Mouse (Mus musculus): ENCODE results near the gene Fam117a.
A peak's percentile ranks its signal among the peaks of the same experiment; 100 is the strongest.

Fam117a gene

DNA sequence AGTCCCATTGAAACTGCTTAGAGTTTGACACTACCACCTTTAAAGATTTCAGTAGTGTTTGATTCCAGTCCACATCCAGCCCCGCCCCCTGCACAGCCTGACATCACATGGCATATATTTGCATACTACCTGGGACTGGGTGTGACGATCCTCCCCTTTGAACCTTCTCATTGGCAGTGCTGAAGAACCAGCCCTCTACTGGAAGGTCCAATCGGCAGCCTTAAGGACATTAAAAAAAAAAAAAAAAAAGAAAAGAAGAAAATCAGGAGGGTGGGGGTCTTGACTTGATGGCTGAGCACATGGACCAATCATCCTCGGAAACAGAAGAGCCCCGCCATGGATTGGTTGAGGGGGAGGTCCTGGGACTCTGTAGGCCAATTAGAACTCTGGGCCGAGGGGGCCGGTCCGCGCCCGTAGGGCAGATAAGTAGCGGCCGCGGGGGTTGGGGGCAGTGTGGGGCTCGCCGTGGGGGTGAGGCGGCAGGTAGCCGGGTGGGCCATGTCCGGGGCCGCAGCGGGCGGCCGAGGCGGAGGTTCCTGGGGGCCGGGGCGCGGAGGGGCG, at the start of gene Fam117a:
TSS of gene Fam117a (plus strand) at position 451 of the 561 bp plus-strand sequence.
- peak; percentile 76 for DNase-seq

DNA sequence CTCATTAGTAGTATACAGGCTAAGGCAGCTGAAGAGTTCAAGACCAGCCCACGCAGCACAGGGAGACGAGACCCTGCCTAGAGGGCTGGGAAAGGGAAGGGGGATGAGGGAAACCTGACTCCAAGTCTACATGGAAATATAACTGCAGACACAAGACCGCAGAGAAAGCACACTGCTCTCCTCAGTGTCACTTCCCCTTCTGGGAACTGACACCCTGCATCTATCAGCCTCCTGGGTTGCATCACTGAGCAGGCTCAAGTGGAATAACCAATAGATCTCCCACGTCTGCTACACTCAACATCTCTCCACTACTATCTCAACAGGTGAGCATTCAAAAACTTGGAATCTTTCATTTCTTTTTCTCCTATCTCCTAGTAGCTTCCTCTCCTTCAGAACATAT, 44.8 kb upstream of the Fam117a start:
- DNase-seq = no peak

DNA sequence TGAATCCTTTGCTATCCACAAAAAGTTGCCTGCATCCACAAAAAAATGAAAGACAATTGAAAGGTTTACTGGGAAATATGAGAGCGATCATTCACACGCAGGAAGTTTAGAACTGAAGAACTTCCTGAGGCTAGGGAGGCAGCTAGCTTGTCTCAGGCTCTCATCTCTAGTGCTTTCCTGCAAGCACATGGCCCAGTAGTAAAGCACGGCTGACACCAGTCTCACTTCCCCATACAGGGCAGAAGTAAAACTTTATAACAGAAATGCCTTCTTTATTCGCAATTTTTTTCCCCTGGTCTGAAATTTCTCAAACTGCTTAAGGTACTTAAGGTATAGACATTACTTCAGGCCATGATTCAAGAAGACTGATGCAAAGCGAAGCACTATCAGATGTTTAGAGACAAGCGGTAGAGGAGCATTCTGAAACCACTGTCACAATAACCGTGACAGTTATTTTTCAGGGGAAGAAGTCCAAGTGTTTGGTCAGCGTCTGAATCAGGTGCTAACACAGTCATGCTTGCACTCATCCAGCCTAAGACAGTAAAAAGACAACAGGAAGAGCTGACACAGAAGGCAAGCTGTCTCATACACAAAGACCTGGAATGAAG, 43.7 kb upstream of the Fam117a start:
- no peak for DNase-seq

GRCm38 (mm10) chr11:95295736-95296135, 41.1 kb upstream of the Fam117a start:
- DNase-seq = no peak

GRCm38 (mm10) chr11:95298146-95298545, 38.7 kb upstream of the Fam117a start:
- no peak for DNase-seq

DNA sequence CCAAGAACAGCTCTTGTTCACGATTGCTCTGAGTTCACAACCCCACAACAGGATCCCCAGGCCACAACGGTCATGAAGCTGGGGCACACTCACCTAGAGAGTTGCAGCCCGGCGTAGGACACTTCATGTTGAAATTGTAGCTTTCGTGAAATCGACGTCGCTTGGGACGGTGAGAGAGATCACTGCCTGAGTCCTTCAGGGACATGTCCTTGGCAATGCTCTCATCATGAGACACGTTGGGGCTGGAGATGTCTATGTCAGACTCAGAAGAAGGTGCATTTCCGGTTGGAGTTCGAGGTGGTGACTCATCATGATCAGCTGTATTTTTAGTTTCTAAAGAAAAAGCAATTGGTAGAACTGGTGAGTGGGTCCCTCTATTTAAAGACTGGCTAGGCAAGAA, 36.9 kb upstream of the Fam117a start:
- no peak for DNase-seq

- DNase-seq = no peak
Measured at GRCm38 (mm10) chr11:95301772-95302171, 35.0 kb upstream of the Fam117a start.

GRCm38 (mm10) chr11:95305600-95305999, 31.2 kb upstream of the Fam117a start:
- no peak for DNase-seq

- no peak for DNase-seq
Measured at GRCm38 (mm10) chr11:95307526-95307925, 29.3 kb upstream of the Fam117a start.

GRCm38 (mm10) chr11:95309510-95310006, 27.3 kb upstream of the Fam117a start:
- DNase-seq = peak; percentile 99

GRCm38 (mm10) chr11:95310007-95310647, 26.7 kb upstream of the Fam117a start, which contains the start of gene Kat7:
Gene Kat7 (minus strand): TSS chr11:95310246.
- DNase-seq = peak; percentile 99

GRCm38 (mm10) chr11:95310648-95311424, 26.0 kb upstream of the Fam117a start:
- DNase-seq = peak; percentile 15

DNA sequence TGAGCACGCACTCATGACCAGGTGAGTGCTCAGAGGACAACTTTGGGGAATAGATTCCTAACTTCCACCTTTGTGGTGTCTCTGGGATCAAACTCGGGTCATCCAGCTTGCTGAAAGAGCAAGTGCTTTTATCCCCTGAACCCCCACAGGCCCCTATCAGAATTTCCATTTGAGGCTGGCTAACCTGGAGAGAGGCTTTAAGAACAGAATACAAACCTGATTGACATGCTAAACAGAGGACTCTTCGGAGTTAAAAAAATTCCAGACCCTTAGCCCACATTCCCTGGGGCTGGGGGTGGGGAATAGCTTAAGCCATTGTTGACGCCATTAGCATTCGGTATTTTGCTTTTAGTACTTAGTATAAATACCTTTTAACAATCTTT, 25.4 kb upstream of the Fam117a start:
- DNase-seq = no peak

DNA sequence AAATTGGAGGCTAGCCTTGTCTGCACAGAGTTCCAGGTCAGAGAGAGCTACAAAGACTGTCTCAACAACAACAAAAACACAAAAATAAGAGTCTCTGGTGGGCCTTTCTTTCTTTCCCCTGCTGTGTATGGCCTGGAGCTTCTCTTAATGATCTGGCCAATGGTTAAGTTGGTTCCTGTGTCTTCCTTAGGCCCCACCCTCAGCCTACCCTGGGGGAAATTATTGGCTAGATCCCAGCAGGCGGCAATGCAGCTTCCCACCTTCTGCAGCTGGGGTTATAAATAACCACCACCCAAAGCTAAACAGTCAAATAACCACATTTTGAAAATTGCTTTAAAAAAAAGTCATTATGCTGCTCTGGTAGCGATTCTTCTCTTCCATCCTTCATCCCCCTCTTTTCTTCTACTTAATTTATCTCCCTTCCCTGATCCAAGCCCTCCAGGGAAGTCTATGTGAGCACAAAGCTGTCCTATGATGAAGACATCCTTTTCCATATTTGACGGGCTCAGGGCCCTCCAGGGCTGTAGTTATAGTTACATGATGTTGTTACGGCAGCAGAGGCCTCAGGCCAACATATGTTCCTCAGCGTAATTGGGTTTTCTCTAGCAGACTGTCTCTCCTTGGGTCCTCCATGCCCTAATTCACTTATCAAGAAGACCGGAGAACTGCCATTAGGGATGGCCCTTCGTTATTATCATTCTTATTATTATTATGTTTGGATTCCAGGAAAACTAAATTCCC, 21.4 kb upstream of the Fam117a start:
- DNase-seq = no peak

DNA sequence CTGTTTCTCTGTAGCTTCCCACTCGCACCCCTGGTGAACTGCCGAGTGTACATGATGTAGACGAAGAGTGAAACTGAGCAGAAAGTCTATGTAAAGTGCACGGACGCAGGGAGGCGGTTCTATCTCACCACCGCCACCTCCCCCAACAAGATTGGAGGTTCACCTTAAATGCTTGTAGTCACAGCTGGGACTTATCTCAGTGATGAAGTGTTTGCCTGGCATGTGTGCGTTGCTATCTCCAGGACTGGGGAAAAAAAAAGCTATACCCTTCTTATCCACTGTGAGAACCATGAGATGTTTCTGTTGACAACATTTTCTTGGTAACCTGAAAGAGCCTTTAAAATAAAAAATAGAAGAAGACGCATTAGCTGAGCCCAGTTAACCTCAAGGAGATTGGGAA, 18.7 kb upstream of the Fam117a start:
- DNase-seq = no peak

- DNase-seq = no peak
Measured at GRCm38 (mm10) chr11:95319506-95319905, 17.3 kb upstream of the Fam117a start.

GRCm38 (mm10) chr11:95320010-95320409, 16.8 kb upstream of the Fam117a start:
- no peak for DNase-seq

DNA sequence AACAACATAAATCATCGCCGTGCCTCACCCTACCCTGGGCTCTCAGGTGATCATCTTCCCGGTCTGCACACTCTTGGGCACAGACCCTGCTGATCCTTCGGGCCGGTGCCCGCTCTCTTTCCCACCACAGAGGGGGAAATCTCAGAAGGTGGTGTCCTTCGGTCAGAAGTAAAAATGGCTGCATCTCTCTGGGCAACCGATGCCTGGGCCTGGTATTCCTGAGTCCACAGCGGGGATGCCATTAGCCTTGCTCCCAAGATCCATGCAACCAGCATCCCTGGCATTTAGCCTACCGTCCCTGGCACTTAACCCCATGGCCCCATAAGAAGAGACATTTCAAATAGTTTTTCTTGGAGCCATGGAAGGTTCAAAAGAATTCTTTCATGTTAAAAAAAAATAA, 12.6 kb upstream of the Fam117a start:
- DNase-seq = no peak

GRCm38 (mm10) chr11:95325832-95326231, 11.0 kb upstream of the Fam117a start:
- DNase-seq = no peak

DNA sequence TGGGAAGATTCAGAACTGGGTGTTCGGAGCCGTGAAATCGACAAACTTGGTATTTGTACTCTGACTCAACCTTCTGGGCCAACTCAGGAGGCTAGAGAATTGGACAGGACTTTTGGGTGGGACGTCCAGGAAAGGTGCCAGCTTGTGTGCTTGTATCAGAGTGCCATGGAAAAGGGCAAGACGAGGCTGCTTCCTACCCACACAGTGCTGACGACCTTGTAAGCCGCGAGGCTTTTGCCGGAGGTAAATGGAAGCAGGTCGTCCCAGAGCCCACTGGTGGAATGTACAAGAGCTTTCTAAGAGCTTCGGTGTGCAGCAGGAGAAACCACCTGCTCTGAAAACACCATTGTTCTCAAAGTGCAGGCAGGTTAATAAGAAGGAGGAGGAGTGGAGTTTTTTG, 10.6 kb upstream of the Fam117a start:
- DNase-seq = no peak

DNA sequence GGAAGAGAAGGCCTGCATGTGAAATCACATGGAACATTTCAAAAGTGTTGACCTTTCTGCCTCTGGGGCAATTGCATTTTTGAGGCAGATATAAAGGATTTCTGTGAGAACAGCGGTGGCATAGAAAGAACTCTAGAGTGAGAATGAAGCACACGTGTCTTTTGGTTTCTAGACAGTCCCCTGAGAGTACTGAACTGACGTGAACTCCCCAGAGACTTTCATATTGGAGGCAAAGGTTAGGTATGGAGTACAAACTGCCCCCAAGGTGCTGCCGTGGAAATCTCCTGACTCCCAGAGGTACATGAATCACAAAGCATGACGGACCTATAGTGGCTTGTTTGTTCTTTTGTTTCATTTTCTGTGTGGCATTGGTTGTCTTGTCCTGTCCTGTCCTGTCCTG, 8.2 kb upstream of the Fam117a start:
- DNase-seq = no peak

- DNase-seq = no peak
Measured at GRCm38 (mm10) chr11:95330662-95331061, 6.2 kb upstream of the Fam117a start.

DNA sequence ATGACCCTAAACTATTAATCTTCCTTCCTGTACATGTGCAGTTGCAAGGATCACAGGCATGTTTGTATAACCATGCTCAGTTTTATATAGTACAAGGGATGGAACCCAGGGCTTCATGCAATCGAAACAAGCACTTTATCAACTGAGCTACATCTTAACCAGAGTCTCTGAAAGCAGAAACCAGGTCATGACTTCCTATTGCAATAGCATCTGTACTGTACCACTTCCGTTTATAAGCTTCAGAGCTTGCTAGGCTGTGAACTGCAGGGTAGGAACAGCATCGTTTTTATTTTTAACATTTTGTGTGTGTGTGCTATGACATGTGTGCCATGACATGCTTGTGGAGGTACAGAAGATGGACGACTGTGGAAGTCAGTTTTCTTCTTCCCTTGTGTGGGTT, 3.6 kb upstream of the Fam117a start:
- DNase-seq = no peak
